Mouse (Mus musculus): ENCODE measurements around the gene Cuedc1. TPM values are rescaled to one million over a fixed set of nuclear protein-coding genes. Genes with fewer than 3 reads are reported as not detected.

Cuedc1 gene
- polyA plus RNA-seq, 1 experiment: 14.4 TPM

GRCm38 (mm10) chr11:88070392-88070791, 27.5 kb upstream of the Cuedc1 start:
- 18% methylated on average over 4 of the region's 4 CpGs for WGBS
- Histone ChIP-seq H3K4me1 (ENCODE audit: control insufficient read depth, insufficient read depth, low read length) (peaks cover 1% of the 10 kb centered on the region; the same call in 1 of the 2 replicates), H3K4me3 (replicated peaks; ENCODE audit: control insufficient read depth, low read depth, low read length) (no peak overlapping the region)

GRCm38 (mm10) chr11:88071113-88071512, 26.7 kb upstream of the Cuedc1 start:
- Histone ChIP-seq H3K27ac (ENCODE audit: control insufficient read depth, insufficient read depth, low read depth, low read length, poor library complexity) (no peak overlapping the region), H3K4me1 (ENCODE audit: control insufficient read depth, insufficient read depth, low read length) (peaks cover 1% of the 10 kb centered on the region; the same call in 1 of the 2 replicates), H3K4me3 (replicated peaks; ENCODE audit: control insufficient read depth, low read depth, low read length) (no peak overlapping the region)
- TF ChIP-seq CTCF (IDR thresholded peaks at IDR 0.05; ENCODE audit: control insufficient read depth, insufficient read depth, low read length) (no peak), POLR2A (IDR thresholded peaks at IDR 0.05; ENCODE audit: borderline replicate concordance, control insufficient read depth, low read depth, low read length) (no peak)
- WGBS: 83% methylated on average over 5 of the region's 5 CpGs

More at GRCm38 (mm10) chr11:88070392-88070791, 27.5 kb upstream of the Cuedc1 start:
- no peak overlapping the region for H3K27ac ChIP-seq (ENCODE audit: control insufficient read depth, insufficient read depth, low read depth, low read length, poor library complexity)
- TF ChIP-seq POLR2A (IDR thresholded peaks at IDR 0.05; ENCODE audit: borderline replicate concordance, control insufficient read depth, low read depth, low read length) (no peak), CTCF (IDR thresholded peaks at IDR 0.05; ENCODE audit: control insufficient read depth, insufficient read depth, low read length) (no peak)

GRCm38 (mm10) chr11:88073343-88073875, 24.4 kb upstream of the Cuedc1 start:
- H3K4me1 ChIP-seq (ENCODE audit: control insufficient read depth, insufficient read depth, low read length): no peaks in the 10 kb centered on the region; the same call in 1 of the 2 replicates
- H3K4me3 ChIP-seq (replicated peaks; ENCODE audit: control insufficient read depth, low read depth, low read length): no peak overlapping the region
- WGBS: 73% methylated on average over 14 of the region's 14 CpGs
- TF ChIP-seq POLR2A (IDR thresholded peaks at IDR 0.05; ENCODE audit: borderline replicate concordance, control insufficient read depth, low read depth, low read length) (no peak), CTCF (IDR thresholded peaks at IDR 0.05; ENCODE audit: control insufficient read depth, insufficient read depth, low read length) (no peak)
- H3K27ac ChIP-seq (ENCODE audit: control insufficient read depth, insufficient read depth, low read depth, low read length, poor library complexity): no peak overlapping the region

GRCm38 (mm10) chr11:88075701-88076100, 22.2 kb upstream of the Cuedc1 start:
- no peak overlapping the region for H3K27ac ChIP-seq (ENCODE audit: control insufficient read depth, insufficient read depth, low read depth, low read length, poor library complexity)
- no peak overlapping the region for H3K4me3 ChIP-seq (replicated peaks; ENCODE audit: control insufficient read depth, low read depth, low read length)
- no peak for TF ChIP-seq CTCF (IDR thresholded peaks at IDR 0.05; ENCODE audit: control insufficient read depth, insufficient read depth, low read length)
- TF ChIP-seq POLR2A (IDR thresholded peaks at IDR 0.05; ENCODE audit: borderline replicate concordance, control insufficient read depth, low read depth, low read length): no peak
- WGBS: 78% methylated on average over 1 of the region's 1 CpGs
- no peaks in the 10 kb centered on the region for H3K4me1 ChIP-seq (ENCODE audit: control insufficient read depth, insufficient read depth, low read length)

- 71% methylated on average over 1 of the region's 1 CpGs for WGBS
- Histone ChIP-seq H3K27ac (ENCODE audit: control insufficient read depth, insufficient read depth, low read depth, low read length, poor library complexity) (no peak overlapping the region), H3K4me1 (ENCODE audit: control insufficient read depth, insufficient read depth, low read length) (no peaks in the 10 kb centered on the region), H3K4me3 (replicated peaks; ENCODE audit: control insufficient read depth, low read depth, low read length) (no peak overlapping the region)
- no peak for TF ChIP-seq POLR2A (IDR thresholded peaks at IDR 0.05; ENCODE audit: borderline replicate concordance, control insufficient read depth, low read depth, low read length)
- no peak for TF ChIP-seq CTCF (IDR thresholded peaks at IDR 0.05; ENCODE audit: control insufficient read depth, insufficient read depth, low read length)
Measured at GRCm38 (mm10) chr11:88076394-88076793, 21.5 kb upstream of the Cuedc1 start.

GRCm38 (mm10) chr11:88083699-88084098, 14.2 kb upstream of the Cuedc1 start:
- WGBS: 10% methylated on average over 6 of the region's 6 CpGs
- Histone ChIP-seq H3K4me3 (replicated peaks; ENCODE audit: control insufficient read depth, low read depth, low read length) (no peak overlapping the region), H3K4me1 (ENCODE audit: control insufficient read depth, insufficient read depth, low read length) (no peaks in the 10 kb centered on the region), H3K27ac (ENCODE audit: control insufficient read depth, insufficient read depth, low read depth, low read length, poor library complexity) (no peak overlapping the region)
- no peak for TF ChIP-seq CTCF (IDR thresholded peaks at IDR 0.05; ENCODE audit: control insufficient read depth, insufficient read depth, low read length)
- no peak for TF ChIP-seq POLR2A (IDR thresholded peaks at IDR 0.05; ENCODE audit: borderline replicate concordance, control insufficient read depth, low read depth, low read length)

- H3K4me1 ChIP-seq (ENCODE audit: control insufficient read depth, insufficient read depth, low read length): no peaks in the 10 kb centered on the region
- H3K27ac ChIP-seq (ENCODE audit: control insufficient read depth, insufficient read depth, low read depth, low read length, poor library complexity): no peak overlapping the region
- H3K4me3 ChIP-seq (replicated peaks; ENCODE audit: control insufficient read depth, low read depth, low read length): no peak overlapping the region
- TF ChIP-seq CTCF (IDR thresholded peaks at IDR 0.05; ENCODE audit: control insufficient read depth, insufficient read depth, low read length): no peak
- no peak for TF ChIP-seq POLR2A (IDR thresholded peaks at IDR 0.05; ENCODE audit: borderline replicate concordance, control insufficient read depth, low read depth, low read length)
- 11% methylated on average over 25 of the region's 25 CpGs for WGBS
Measured at GRCm38 (mm10) chr11:88086737-88087627, 10.9 kb upstream of the Cuedc1 start.

GRCm38 (mm10) chr11:88089150-88089549, 8.7 kb upstream of the Cuedc1 start:
- WGBS: 66% methylated on average over 5 of the region's 5 CpGs
- TF ChIP-seq CTCF (IDR thresholded peaks at IDR 0.05; ENCODE audit: control insufficient read depth, insufficient read depth, low read length) (no peak), POLR2A (IDR thresholded peaks at IDR 0.05; ENCODE audit: borderline replicate concordance, control insufficient read depth, low read depth, low read length) (no peak)
- H3K4me1 ChIP-seq (ENCODE audit: control insufficient read depth, insufficient read depth, low read length): no peaks in the 10 kb centered on the region
- H3K4me3 ChIP-seq (replicated peaks; ENCODE audit: control insufficient read depth, low read depth, low read length): no peak overlapping the region
- H3K27ac ChIP-seq (ENCODE audit: control insufficient read depth, insufficient read depth, low read depth, low read length, poor library complexity): no peak overlapping the region

Measured in bone marrow, adult 2 months (tissue).